Mouse (Mus musculus) spleen, adult 2 months (tissue): ENCODE data around the gene Tardbp.

Experiments used
- CTCF ChIP-seq: fragments of 200-500 bp; IDR thresholded peaks from 2 replicates; pipeline ENCODE4 v1.5.1; 2011; ENCODE audit warnings: mild to moderate bottlenecking, inconsistent platforms; ENCODE audit not compliant: insufficient read depth, insufficient read length, insufficient replicate concordance; ENCODE audit errors: extremely low read depth
- POLR2A ChIP-seq: fragments of 200-500 bp; IDR thresholded peaks from 2 replicates; pipeline ENCODE4 v1.6.1; 2011; ENCODE audit warnings: low read depth, low read length, inconsistent platforms

DNA sequence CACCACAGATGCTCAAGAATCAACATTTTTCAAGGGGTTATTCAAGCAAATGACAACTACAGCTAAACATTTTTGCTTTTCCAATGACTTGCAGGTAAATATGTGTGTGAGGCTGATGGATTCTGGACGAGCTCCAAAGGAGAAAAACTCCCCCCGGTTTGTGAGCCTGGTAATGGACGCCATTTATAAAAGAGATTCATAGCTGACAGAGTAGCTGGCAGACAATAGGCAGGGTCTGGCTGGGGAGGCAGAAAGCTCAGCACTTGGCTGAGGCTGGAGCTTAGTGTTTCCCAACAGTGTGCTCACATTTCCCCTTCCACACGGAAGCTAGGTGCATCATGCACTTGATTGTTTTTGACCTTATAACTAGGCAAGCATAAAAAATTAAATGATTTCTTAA lies 14.3 kb downstream of the Tardbp start:
- no peak for TF ChIP-seq CTCF
- TF ChIP-seq POLR2A: no peak
